Mouse (Mus musculus): ENCODE data around the gene Cbr1. TPM values are rescaled to one million over a fixed set of nuclear protein-coding genes. Genes with fewer than 3 reads are reported as not detected.

Gene Cbr1
- polyA plus RNA-seq, 1 experiment from 2014 or later, result 105 TPM

GRCm38 (mm10) chr16:93627761-93628400 is 22.2 kb downstream of the Cbr1 start, which contains the start of gene Gm5678:
Gene Gm5678 (plus strand): TSS chr16:93628097.
- no peak within 1 kb of the TSS for H3K27ac ChIP-seq (ENCODE audit: low read depth, low read length)

DNA sequence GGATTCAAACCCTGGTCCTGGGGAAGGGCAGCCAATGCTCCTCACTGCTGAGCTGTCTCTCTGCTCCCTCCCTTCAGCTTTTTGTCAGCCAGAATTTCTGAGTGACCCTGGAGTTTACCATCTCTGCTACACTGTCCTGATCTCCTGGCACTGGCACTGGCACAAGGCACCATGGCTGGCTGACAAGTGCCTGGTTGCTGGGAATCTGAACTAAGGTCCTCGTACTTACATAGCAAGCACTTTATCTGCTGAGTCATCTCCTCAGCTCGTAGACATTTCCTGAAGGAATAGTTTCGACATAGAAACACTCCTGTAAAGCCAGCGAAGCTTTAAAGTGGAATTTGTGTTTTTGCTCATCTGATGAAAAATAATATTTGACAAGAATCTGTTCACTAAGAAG is 38.4 kb downstream of the Cbr1 start:
- Histone ChIP-seq H3K27ac (ENCODE audit: low read depth, low read length) (no peak overlapping the region), H3K27me3 (ENCODE audit: control insufficient read depth, insufficient read depth, low read length) (no peaks in the 10 kb centered on the region), H3K9me3 (ENCODE audit: control insufficient read depth, low read length) (no peaks in the 10 kb centered on the region), H3K4me1 (ENCODE audit: control insufficient read depth, insufficient read depth, low read length) (no peaks in the 10 kb centered on the region), H3K4me3 (ENCODE audit: low read depth, low read length) (no peak overlapping the region), H3K4me2 (ENCODE audit: low read depth) (no peak overlapping the region), H3K9ac (ENCODE audit: low read length) (no peak overlapping the region), H3K36me3 (ENCODE audit: control insufficient read depth, insufficient read depth, low read length) (no peaks in the 10 kb centered on the region)
- WGBS, result 74% methylated on average over 4 of the region's 4 CpGs
- DNase-seq (ENCODE audit: low spot score) (no peak), ATAC-seq (ENCODE audit: insufficient read depth, low FRiP score, low TSS enrichment) (no peak)

More at GRCm38 (mm10) chr16:93627761-93628400, 22.2 kb downstream of the Cbr1 start, which contains the start of gene Gm5678:
- Histone ChIP-seq H3K9ac (ENCODE audit: low read length) (no peak within 1 kb of the TSS), H3K4me3 (ENCODE audit: low read depth, low read length) (no peak within 1 kb of the TSS), H3K36me3 (ENCODE audit: control insufficient read depth, insufficient read depth, low read length) (no peaks in the 10 kb centered on the region), H3K27me3 (ENCODE audit: control insufficient read depth, insufficient read depth, low read length) (no peaks in the 10 kb centered on the region), H3K4me2 (ENCODE audit: low read depth) (no peak within 1 kb of the TSS), H3K9me3 (ENCODE audit: control insufficient read depth, low read length) (no peaks in the 10 kb centered on the region), H3K4me1 (ENCODE audit: control insufficient read depth, insufficient read depth, low read length) (no peaks in the 10 kb centered on the region)
- DNase-seq (ENCODE audit: low spot score) (no peak), ATAC-seq (ENCODE audit: insufficient read depth, low FRiP score, low TSS enrichment) (no peak)
- WGBS, result 80% methylated on average over 23 of the region's 23 CpGs

GRCm38 (mm10) chr16:93648441-93649183 is 43.0 kb downstream of the Cbr1 start:
- Histone ChIP-seq H3K9me3 (ENCODE audit: control insufficient read depth, low read length) (no peaks in the 10 kb centered on the region), H3K36me3 (ENCODE audit: control insufficient read depth, insufficient read depth, low read length) (no peaks in the 10 kb centered on the region), H3K4me3 (ENCODE audit: low read depth, low read length) (no peak overlapping the region), H3K27ac (ENCODE audit: low read depth, low read length) (no peak overlapping the region), H3K9ac (ENCODE audit: low read length) (no peak overlapping the region), H3K4me1 (ENCODE audit: control insufficient read depth, insufficient read depth, low read length) (no peaks in the 10 kb centered on the region), H3K4me2 (ENCODE audit: low read depth) (no peak overlapping the region), H3K27me3 (ENCODE audit: control insufficient read depth, insufficient read depth, low read length) (no peaks in the 10 kb centered on the region)
- 84% methylated on average over 5 of the region's 5 CpGs for WGBS
- ATAC-seq (ENCODE audit: insufficient read depth, low FRiP score, low TSS enrichment) (no peak), DNase-seq (ENCODE audit: low spot score) (no peak)

Other genes with a start within 250 kb of the Cbr1 start
- gene Setd4, start 1.8 kb upstream of the Cbr1 start, polyA plus RNA-seq (2014; fragmentation: Nextera tagmentation; extraction: Ambion mirVana), result 7.8 and 8.5 TPM in 2 replicates
- gene Gm5678, start 22.2 kb downstream of the Cbr1 start, polyA plus RNA-seq (2014; fragmentation: Nextera tagmentation; extraction: Ambion mirVana), result not detected in 2 replicates
- gene Cbr3, start 77.4 kb downstream of the Cbr1 start, polyA plus RNA-seq (2014; fragmentation: Nextera tagmentation; extraction: Ambion mirVana), result 0.69 and 1.7 TPM in 2 replicates
- 16.5 and 24.4 TPM in 2 replicates for gene Dop1b, start 106.1 kb downstream of the Cbr1 start, polyA plus RNA-seq (2014; fragmentation: Nextera tagmentation; extraction: Ambion mirVana)
- 33.4 and 34.5 TPM in 2 replicates for gene Morc3, start 226.3 kb downstream of the Cbr1 start, polyA plus RNA-seq (2014; fragmentation: Nextera tagmentation; extraction: Ambion mirVana)